Comparison of ENCODE assay signal across 8 mouse cellular contexts in the genomic region with DNA sequence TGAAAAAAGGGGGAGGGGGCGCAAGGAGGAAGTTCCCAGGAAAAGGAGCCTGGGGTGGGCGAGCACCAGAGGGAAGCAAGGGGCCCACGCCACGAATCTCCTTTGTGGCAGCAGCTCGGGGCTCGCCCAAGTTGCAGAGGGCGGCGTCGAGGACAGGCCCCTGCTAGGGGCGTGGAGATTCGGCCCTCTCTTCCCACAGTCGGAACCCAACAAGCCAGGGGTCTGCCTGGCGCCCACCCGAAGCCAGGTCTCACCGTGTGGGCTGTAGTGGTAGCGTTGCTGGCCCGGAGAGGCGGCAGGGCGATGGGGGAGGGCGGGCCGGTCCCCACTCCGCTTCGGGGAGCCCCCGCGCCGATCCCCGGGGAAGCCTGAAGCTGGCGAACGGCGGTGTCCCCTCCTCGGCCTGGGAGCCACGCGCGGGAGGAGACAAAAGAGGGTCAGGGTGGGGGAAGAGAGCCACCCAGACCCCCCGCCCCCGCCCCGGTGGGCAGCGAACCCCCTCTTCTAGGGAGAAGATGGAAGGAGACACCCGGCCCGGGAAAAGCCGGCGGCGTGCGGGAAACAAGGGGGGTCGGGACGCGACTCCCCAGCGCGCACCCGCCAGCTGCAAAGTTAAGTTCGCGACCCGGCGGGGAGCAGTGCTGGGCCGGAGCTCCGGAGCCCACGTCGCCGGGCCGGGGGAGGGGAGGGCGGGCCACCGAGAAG. TPM values are rescaled to one million over a fixed set of nuclear protein-coding genes. Genes with fewer than 3 reads are reported as not detected.
A peak's percentile ranks its signal among the peaks of the same experiment; 100 is the strongest.
DNase-seq lines count a peak whose midpoint lies in the region; ATAC-seq and TF ChIP-seq lines count a peak whose summit lies in the region.

No protein-coding gene starts in this region.

- TF ChIP-seq CTCF in intestine, postnatal 0 days (IDR thresholded peaks at IDR 0.05; ENCODE audit: low read depth) = no peak; the same call in 1 of the 2 replicates
- TF ChIP-seq CTCF in lung, adult 2 months (IDR thresholded peaks at IDR 0.05; ENCODE audit: insufficient read depth, low read length) = no peak

- H3K9ac ChIP-seq in intestine, postnatal 0 days (ENCODE audit: low read depth, low read length) = peak overlapping the region; percentile 99
- peak overlapping the region; percentile 97 for H3K9ac ChIP-seq in neural tube, embryonic 15.5 days (replicated peaks)

- H3K9me3 ChIP-seq in intestine, postnatal 0 days (ENCODE audit: control insufficient read depth) = no peaks in the 10 kb centered on the region
- no peaks in the 10 kb centered on the region for H3K9me3 ChIP-seq in neural tube, embryonic 15.5 days (replicated peaks)

- peaks cover 9% of the 10 kb centered on the region; the same call in 1 of the 2 replicates for H3K36me3 ChIP-seq in intestine, postnatal 0 days (ENCODE audit: control insufficient read depth, insufficient read depth)
- peaks cover 2% of the 10 kb centered on the region; the same call in 1 of the 2 replicates for H3K36me3 ChIP-seq in neural tube, embryonic 15.5 days

- H3K4me1 ChIP-seq in intestine, postnatal 0 days (replicated peaks; ENCODE audit: control insufficient read depth, insufficient read depth, low read length) = peaks cover 7% of the 10 kb centered on the region
- H3K4me1 ChIP-seq in lung, adult 2 months (ENCODE audit: control insufficient read depth, insufficient read depth, low read length) = peaks cover 13% of the 10 kb centered on the region
- peaks cover 47% of the 10 kb centered on the region for H3K4me1 ChIP-seq in neural tube, embryonic 15.5 days

- TF ChIP-seq POLR2A in lung, adult 2 months (IDR thresholded peaks at IDR 0.05; ENCODE audit: borderline replicate concordance, extremely low read depth, low read depth, low read length) = peak; percentile 53; the same call in 1 of the 2 replicates

- no peaks in the 10 kb centered on the region for H3K27me3 ChIP-seq in intestine, postnatal 0 days (replicated peaks; ENCODE audit: control insufficient read depth, insufficient read depth, low read length)
- no peaks in the 10 kb centered on the region for H3K27me3 ChIP-seq in neural tube, embryonic 15.5 days (replicated peaks)

- peak overlapping the region; percentile 99 for H3K27ac ChIP-seq in intestine, postnatal 0 days (ENCODE audit: low read depth, low read length)
- peak overlapping the region; percentile 98 for H3K27ac ChIP-seq in neural tube, embryonic 15.5 days (replicated peaks)

- ATAC-seq in intestine, postnatal 0 days = 0 out of 2 replicates have a peak, but pooled peaks have one; percentile 1
- peak; percentile 16 for ATAC-seq in neural tube, embryonic 15.5 days (ENCODE audit: low FRiP score)

- peak overlapping the region; percentile 94 for H3K4me3 ChIP-seq in intestine, postnatal 0 days (ENCODE audit: low read depth, low read length)
- peak overlapping the region; percentile 88 for H3K4me3 ChIP-seq in lung, adult 2 months (replicated peaks; ENCODE audit: extremely low read depth, low read depth, low read length)
- H3K4me3 ChIP-seq in neural tube, embryonic 15.5 days (replicated peaks) = peak overlapping the region; percentile 95

- peak; percentile 40 for DNase-seq in layer of hippocampus, adult 9-11 months
- no peak for DNase-seq in layer of hippocampus, postnatal 36 days
- DNase-seq in cerebellum, adult 9-10 months = peak; percentile 15
- DNase-seq in gastrocnemius, postnatal 25 days = peak; percentile 45
- DNase-seq in lung, adult 2 months = peak; percentile 66
- DNase-seq in thymus, postnatal 4 days = peak; percentile 72

- under 1% methylated on average over 51 of the region's 62 CpGs for WGBS in intestine, postnatal 0 days
- under 1% methylated on average over 62 of the region's 62 CpGs for WGBS in lung, adult 2 months
- 0% methylated on average over 54 of the region's 62 CpGs for WGBS in neural tube, embryonic 15.5 days

- H3K4me2 ChIP-seq in intestine, postnatal 0 days (replicated peaks; ENCODE audit: low read depth) = peak overlapping the region; percentile 99
- H3K4me2 ChIP-seq in neural tube, embryonic 15.5 days = peak overlapping the region; percentile 97

RNA-seq across cellular contexts. Expression of a gene that starts 2.0 kb away (rescaled TPM):
- 10 to 100 TPM; 52.6 to 53.9 TPM for total RNA-seq in layer of hippocampus, postnatal 36 days (2021)
- 10 to 100 TPM; 31.8 to 83.3 TPM for total RNA-seq in gastrocnemius, postnatal 25 days (2021)
- 13.0 and 16.1 TPM in 2 replicates for polyA plus RNA-seq in intestine, postnatal 0 days (2015; fragmentation: Nextera tagmentation; extraction: Ambion mirVana)
- polyA plus RNA-seq in lung, adult 2 months (2012; rRNA removed) = 16.6 and 25.8 TPM in 2 replicates
- polyA plus RNA-seq in neural tube, embryonic 15.5 days (2015; fragmentation: Nextera tagmentation; extraction: Ambion mirVana) = 11.3 TPM in 2 replicates

Comparison
In these comparisons a context has a peak if more than half of its experiments do, and no peak if none do; other contexts are left out.
1. DNase-seq: peak in layer of hippocampus, adult 9-11 months (single experiment), cerebellum, adult 9-10 months (single experiment), gastrocnemius, postnatal 25 days (single experiment), lung, adult 2 months (single experiment) and thymus, postnatal 4 days (single experiment); none in layer of hippocampus, postnatal 36 days (0 of 2).
2. Peak in every context shown above with its lines, with median percentiles within 50 percentile points of each other: H3K4me3 ChIP-seq.